In the genomic region with DNA sequence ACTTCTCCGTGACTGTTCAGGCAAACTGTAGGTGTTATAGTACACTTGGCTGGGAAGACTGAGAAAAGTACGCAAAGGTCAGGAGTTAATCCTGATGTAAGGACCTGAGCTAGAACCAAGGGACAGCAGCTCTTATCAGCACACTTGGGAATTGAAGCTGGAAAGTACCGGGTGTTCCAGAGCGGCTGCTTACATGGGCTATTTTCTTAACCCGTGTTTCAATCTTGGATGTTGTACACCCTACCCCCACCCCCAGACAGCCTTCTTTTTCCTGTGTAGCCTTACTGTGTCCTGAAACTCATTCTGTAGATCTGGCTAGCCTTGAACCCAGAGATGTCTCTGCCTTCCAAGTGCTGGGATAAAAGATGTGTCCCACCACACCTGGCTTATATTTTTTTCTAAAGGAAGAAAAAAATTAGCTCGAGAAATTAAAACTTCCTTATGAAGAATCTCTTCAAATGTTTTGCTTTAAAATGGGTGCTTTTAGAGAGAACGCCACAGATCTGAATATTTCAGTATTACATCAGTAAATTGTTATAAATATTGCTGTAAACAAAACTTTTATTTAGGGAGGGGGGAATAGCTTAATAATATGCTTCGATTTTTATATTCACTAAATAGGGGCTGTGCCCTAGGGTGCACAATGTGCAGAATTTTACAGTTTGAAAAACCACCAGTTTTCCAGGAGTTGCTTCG, we compare ENCODE assay signal across 8 mouse cellular contexts. TPM values are rescaled to one million over a fixed set of nuclear protein-coding genes. Genes with fewer than 3 reads are reported as not detected.
DNase-seq lines count a peak whose midpoint lies in the region; ATAC-seq and TF ChIP-seq lines count a peak whose summit lies in the region.

No protein-coding gene starts in this region.

- peaks cover 40% of the 10 kb centered on the region for H3K79me2 ChIP-seq in macrophage (ENCODE audit: inconsistent target)

- 74% methylated on average over 9 of the region's 9 CpGs for WGBS in macrophage (ENCODE audit: missing documents)

- TF ChIP-seq POLR2A in cortical plate, adult 2 months (IDR thresholded peaks at IDR 0.05; ENCODE audit: extremely low read depth, insufficient read depth, low read length) = no peak

- TF ChIP-seq CTCF in cortical plate, adult 2 months (IDR thresholded peaks at IDR 0.05; ENCODE audit: extremely low read depth, insufficient read depth, low read length) = no peak

- intact Hi-C loops in heart, postnatal 25 days (cut with DNase I) = loop anchor here (1.0 kb wide), 1 partner anchor 96 kb away; no protein-coding TSS in a partner anchor

- ATAC-seq in CD4-positive, CD25-positive, alpha-beta regulatory T cell, adult 4 months = no peak

- no peaks in the 10 kb centered on the region for H3K36me3 ChIP-seq in macrophage (ENCODE audit: inconsistent target)

- H3K27ac ChIP-seq in cortical plate, adult 2 months (ENCODE audit: insufficient read depth, low read length) = peak overlapping the region; percentile 88; the same call in 1 of the 2 replicates
- peak overlapping the region; percentile 90 for H3K27ac ChIP-seq in macrophage

- H3K4me1 ChIP-seq in cortical plate, adult 2 months (ENCODE audit: control insufficient read depth, insufficient read depth, low read length) = peaks cover 4% of the 10 kb centered on the region

- peak; percentile 97 for DNase-seq in heart, adult 11 months
- DNase-seq in heart, postnatal 4 days = no peak
- peak; percentile 31 for DNase-seq in heart, postnatal 25 days (ENCODE audit: low spot score)
- no peak for DNase-seq in cerebellum, adult 11-12 months
- no peak for DNase-seq in spleen, postnatal 14 days (ENCODE audit: low spot score in 2 of 2)

- H3K4me3 ChIP-seq in cortical plate, adult 2 months (ENCODE audit: insufficient read depth, low read length) = peak overlapping the region; percentile 88
- peak overlapping the region; percentile 20 for H3K4me3 ChIP-seq in macrophage (ENCODE audit: inconsistent target)

RNA-seq across cellular contexts. Expression of gene Psma6, which starts 13.7 kb away (rescaled TPM):
- 100 to 1,000 TPM; 192 to 195 TPM for total RNA-seq in heart, postnatal 4 days (2021)
- 127 and 129 TPM in 2 replicates for polyA plus RNA-seq in cortical plate, adult 2 months (2012; rRNA removed)
- 100 to 1,000 TPM; 150 to 157 TPM for total RNA-seq in heart, postnatal 25 days (2021)
- 100 to 1,000 TPM in 7 of 26 experiments, 10 to 100 TPM in 19; 16.4 to 148 (median 58.4) TPM for total RNA-seq in macrophage (2018; cell fraction: chromatin; rRNA removed)
- total RNA-seq in macrophage (2018; cell fraction: cytosol; rRNA removed) = 100 to 1,000 TPM; 117 to 287 (median 197) TPM
- total RNA-seq in macrophage (2018; cell fraction: nucleus; rRNA removed) = 10 to 100 TPM; 20.4 to 99.3 (median 61.2) TPM
- polyA plus RNA-seq in macrophage (2018) = 135 to 267 TPM (median 190 TPM) in 3 replicates
- 100 to 1,000 TPM; 249 to 250 TPM for polyA plus RNA-seq in CD4-positive, CD25-positive, alpha-beta regulatory T cell, adult 4 months (2017; shearing (Covaris generic))

Comparison
In these comparisons a context has a peak if more than half of its experiments do, and no peak if none do; other contexts are left out.
1. DNase-seq: peak in heart, adult 11 months (single experiment) and heart, postnatal 25 days (single experiment); none in heart, postnatal 4 days (single experiment), cerebellum, adult 11-12 months (single experiment) and spleen, postnatal 14 days (0 of 2).